Mouse (Mus musculus) regulatory T cell (primary cell): ENCODE measurements around the gene Fbxw19.
"Not testable (repeated sequence)": the region's sequence is repeated elsewhere in the genome, so short reads cannot be mapped to it uniquely, and the experiment has no call there.

Source experiments
- in situ Hi-C: fragments of 300-600 bp; cut with MboI, MseI; formaldehyde crosslinking; loops from one replicate; pipeline ENCODE4 v1.15.1; 2025; ENCODE audit warnings: high pct_unique_total_duplicates

The Fbxw19 gene

GRCm38 (mm10) chr9:109495775-109496174, at the start of gene Fbxw19:
TSS of gene Fbxw19 (minus strand) at chr9:109495875.
- in situ Hi-C loops = not testable (repeated sequence)

- in situ Hi-C loops = no loop called here
These were observed 27.9 kb upstream of the Fbxw19 start for GRCm38 (mm10) chr9:109523385-109524064.

- in situ Hi-C loops = no loop called here
These were observed 46.6 kb downstream of the Fbxw19 start, which contains the start of gene Fbxw16 for GRCm38 (mm10) chr9:109449040-109449439. TSS of gene Fbxw16 (minus strand) at chr9:109449140.

- in situ Hi-C loops = no loop called here
These were observed 62.7 kb downstream of the Fbxw19 start for GRCm38 (mm10) chr9:109432956-109433355.
